Mouse (Mus musculus): ENCODE measurements around the gene Mad2l1bp. TPM values are rescaled to one million over a fixed set of nuclear protein-coding genes. Genes with fewer than 3 reads are reported as not detected.

Mad2l1bp gene
- polyA plus RNA-seq, 1 experiment, result 16.5 TPM

DNA sequence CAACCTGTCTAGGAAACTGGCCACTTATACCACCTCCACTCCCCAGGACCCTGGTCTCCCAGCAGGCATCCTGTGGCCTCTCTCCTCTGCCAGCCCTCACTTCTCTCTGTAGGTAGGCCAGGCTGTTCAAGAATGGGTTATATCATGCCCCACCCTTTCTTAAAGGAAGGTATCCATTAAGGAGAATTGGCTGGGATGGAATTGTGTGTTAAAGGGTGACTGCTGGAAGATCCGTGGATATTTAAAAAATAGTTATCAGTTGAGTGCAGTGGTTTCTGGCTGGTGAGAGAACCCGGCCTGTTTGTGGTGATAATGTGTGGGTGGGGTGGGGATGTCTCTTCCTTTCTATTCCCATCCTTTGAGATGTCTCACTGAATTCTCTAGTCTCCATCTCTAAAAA is 5.9 kb upstream of the Mad2l1bp start:
- no peaks in the 10 kb centered on the region; the same call in 1 of the 2 replicates for H3K36me3 ChIP-seq (ENCODE audit: control insufficient read depth, insufficient read depth, low read length)
- TF ChIP-seq POLR2A (IDR thresholded peaks at IDR 0.05; ENCODE audit: low read depth, low read length) (no peak), CTCF (IDR thresholded peaks at IDR 0.05; ENCODE audit: extremely low read depth, insufficient read depth, insufficient read length, insufficient replicate concordance) (no peak)
- H3K4me3 ChIP-seq (ENCODE audit: extremely low read depth, insufficient read depth, insufficient read length), result no peak overlapping the region
- no peak for DNase-seq (ENCODE audit: low read depth in 1 of 2, low spot score in 2 of 2)
- 47% methylated on average over 2 of the region's 2 CpGs for WGBS
- H3K27ac ChIP-seq (ENCODE audit: insufficient read depth, low read length), result peak overlapping the region; percentile 37; the same call in 1 of the 2 replicates
- no peaks in the 10 kb centered on the region for H3K27me3 ChIP-seq (ENCODE audit: control insufficient read depth, insufficient read depth, low read length)
- H3K4me1 ChIP-seq (ENCODE audit: control insufficient read depth, insufficient read depth, insufficient read length), result peaks cover 12% of the 10 kb centered on the region; the same call in 1 of the 2 replicates

GRCm38 (mm10) chr17:46157131-46157530 is 3.8 kb upstream of the Mad2l1bp start:
- no peak for DNase-seq (ENCODE audit: low read depth in 1 of 2, low spot score in 2 of 2)
- no peaks in the 10 kb centered on the region for H3K27me3 ChIP-seq (ENCODE audit: control insufficient read depth, insufficient read depth, low read length)
- 92% methylated on average over 8 of the region's 8 CpGs for WGBS
- H3K4me1 ChIP-seq (ENCODE audit: control insufficient read depth, insufficient read depth, insufficient read length), result peaks cover 7% of the 10 kb centered on the region; the same call in 1 of the 2 replicates
- H3K27ac ChIP-seq (ENCODE audit: insufficient read depth, low read length), result no peak overlapping the region
- H3K4me3 ChIP-seq (ENCODE audit: extremely low read depth, insufficient read depth, insufficient read length), result no peak overlapping the region
- TF ChIP-seq CTCF (IDR thresholded peaks at IDR 0.05; ENCODE audit: extremely low read depth, insufficient read depth, insufficient read length, insufficient replicate concordance) (no peak), POLR2A (IDR thresholded peaks at IDR 0.05; ENCODE audit: low read depth, low read length) (no peak)
- H3K36me3 ChIP-seq (ENCODE audit: control insufficient read depth, insufficient read depth, low read length), result no peaks in the 10 kb centered on the region

GRCm38 (mm10) chr17:46156680-46157079 is 3.3 kb upstream of the Mad2l1bp start:
- DNase-seq (ENCODE audit: low read depth in 1 of 2, low spot score in 2 of 2), result no peak
- H3K27ac ChIP-seq (ENCODE audit: insufficient read depth, low read length), result no peak overlapping the region
- WGBS, result 75% methylated on average over 5 of the region's 5 CpGs

GRCm38 (mm10) chr17:46154336-46154735 is 983 bp upstream of the Mad2l1bp start:
- H3K4me3 ChIP-seq (ENCODE audit: extremely low read depth, insufficient read depth, insufficient read length), result no peak overlapping the region
- TF ChIP-seq CTCF (IDR thresholded peaks at IDR 0.05; ENCODE audit: extremely low read depth, insufficient read depth, insufficient read length, insufficient replicate concordance) (no peak), POLR2A (IDR thresholded peaks at IDR 0.05; ENCODE audit: low read depth, low read length) (no peak)
- no peaks in the 10 kb centered on the region for H3K27me3 ChIP-seq (ENCODE audit: control insufficient read depth, insufficient read depth, low read length)
- H3K4me1 ChIP-seq (ENCODE audit: control insufficient read depth, insufficient read depth, insufficient read length), result peaks cover 4% of the 10 kb centered on the region; the same call in 1 of the 2 replicates
- no peak overlapping the region for H3K27ac ChIP-seq (ENCODE audit: insufficient read depth, low read length)
- DNase-seq (ENCODE audit: low read depth in 1 of 2, low spot score in 2 of 2), result no peak
- peaks cover 5% of the 10 kb centered on the region for H3K36me3 ChIP-seq (ENCODE audit: control insufficient read depth, insufficient read depth, low read length)
- 52% methylated on average over 3 of the region's 3 CpGs for WGBS

More at GRCm38 (mm10) chr17:46156680-46157079, 3.3 kb upstream of the Mad2l1bp start:
- H3K4me3 ChIP-seq (ENCODE audit: extremely low read depth, insufficient read depth, insufficient read length), result no peak overlapping the region
- H3K27me3 ChIP-seq (ENCODE audit: control insufficient read depth, insufficient read depth, low read length), result no peaks in the 10 kb centered on the region
- peaks cover 5% of the 10 kb centered on the region; the same call in 1 of the 2 replicates for H3K4me1 ChIP-seq (ENCODE audit: control insufficient read depth, insufficient read depth, insufficient read length)
- no peaks in the 10 kb centered on the region for H3K36me3 ChIP-seq (ENCODE audit: control insufficient read depth, insufficient read depth, low read length)
- no peak for TF ChIP-seq CTCF (IDR thresholded peaks at IDR 0.05; ENCODE audit: extremely low read depth, insufficient read depth, insufficient read length, insufficient replicate concordance)
- TF ChIP-seq POLR2A (IDR thresholded peaks at IDR 0.05; ENCODE audit: low read depth, low read length), result no peak

DNA sequence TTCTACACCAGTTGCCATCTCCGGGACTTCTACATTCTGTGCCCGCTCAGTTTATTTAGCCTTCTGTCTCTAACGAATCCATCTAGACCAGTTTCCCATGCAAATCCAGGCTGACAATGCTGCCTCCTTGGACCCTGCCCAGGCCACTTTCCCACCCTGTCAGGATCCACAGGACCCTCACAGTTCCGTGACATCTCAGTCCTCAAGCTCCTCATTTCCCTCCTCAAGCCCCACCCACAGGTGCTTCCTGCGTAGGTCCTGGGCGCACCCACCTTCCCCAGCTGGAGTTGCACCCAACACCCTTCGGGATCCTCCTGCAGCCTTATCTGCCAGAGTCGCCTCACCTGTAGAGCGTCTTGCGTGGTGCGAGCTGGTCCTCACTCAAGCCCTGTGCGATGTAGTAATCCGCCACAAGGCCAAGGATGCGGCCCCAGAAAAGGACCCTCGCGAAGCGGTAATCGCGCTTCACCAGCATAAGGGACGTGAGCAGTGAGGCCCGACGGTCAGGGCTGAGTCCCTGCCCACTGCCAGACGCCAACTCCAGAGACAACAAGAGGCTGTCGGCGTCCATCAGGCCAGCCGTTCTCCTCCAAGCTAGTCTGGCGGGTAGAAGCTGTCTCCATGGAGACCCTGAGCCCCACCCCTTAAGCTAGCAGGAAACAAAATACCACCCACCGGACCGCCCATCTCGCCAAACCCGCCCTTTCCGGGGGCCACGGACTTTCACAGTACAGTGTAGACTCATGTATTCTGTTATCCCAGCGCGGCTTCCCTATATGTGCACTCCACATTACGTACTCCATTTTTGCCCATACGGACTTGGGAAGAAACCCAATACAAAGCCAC is 9.6 kb downstream of the Mad2l1bp start, which contains the start of gene Rsph9:
TSS of gene Rsph9 (minus strand) at position 639 of the 846 bp plus-strand sequence.
- 6% methylated on average over 37 of the region's 37 CpGs for WGBS
- no peaks in the 10 kb centered on the region for H3K27me3 ChIP-seq (ENCODE audit: control insufficient read depth, insufficient read depth, low read length)
- no peak within 1 kb of the TSS for H3K27ac ChIP-seq (ENCODE audit: insufficient read depth, low read length)
- TF ChIP-seq POLR2A (IDR thresholded peaks at IDR 0.05; ENCODE audit: low read depth, low read length) (no peak), CTCF (IDR thresholded peaks at IDR 0.05; ENCODE audit: extremely low read depth, insufficient read depth, insufficient read length, insufficient replicate concordance) (no peak)
- peaks cover 6% of the 10 kb centered on the region; the same call in 1 of the 2 replicates for H3K4me1 ChIP-seq (ENCODE audit: control insufficient read depth, insufficient read depth, insufficient read length)
- peak within 1 kb of the TSS; percentile 60 for H3K4me3 ChIP-seq (ENCODE audit: extremely low read depth, insufficient read depth, insufficient read length)
- H3K36me3 ChIP-seq (ENCODE audit: control insufficient read depth, insufficient read depth, low read length), result peaks cover 9% of the 10 kb centered on the region
- peak; percentile 45 to 80 for DNase-seq (ENCODE audit: low read depth in 1 of 2, low spot score in 2 of 2)

GRCm38 (mm10) chr17:46139872-46140271 is 13.5 kb downstream of the Mad2l1bp start:
- no peak overlapping the region for H3K27ac ChIP-seq (ENCODE audit: insufficient read depth, low read length)
- no peak for DNase-seq (ENCODE audit: low read depth in 1 of 2, low spot score in 2 of 2)
- 78% methylated on average over 3 of the region's 3 CpGs for WGBS
- no peaks in the 10 kb centered on the region for H3K36me3 ChIP-seq (ENCODE audit: control insufficient read depth, insufficient read depth, low read length)
- no peak for TF ChIP-seq POLR2A (IDR thresholded peaks at IDR 0.05; ENCODE audit: low read depth, low read length)
- TF ChIP-seq CTCF (IDR thresholded peaks at IDR 0.05; ENCODE audit: extremely low read depth, insufficient read depth, insufficient read length, insufficient replicate concordance), result no peak
- no peaks in the 10 kb centered on the region for H3K27me3 ChIP-seq (ENCODE audit: control insufficient read depth, insufficient read depth, low read length)
- H3K4me3 ChIP-seq (ENCODE audit: extremely low read depth, insufficient read depth, insufficient read length), result no peak overlapping the region
- H3K4me1 ChIP-seq (ENCODE audit: control insufficient read depth, insufficient read depth, insufficient read length), result peaks cover 6% of the 10 kb centered on the region; the same call in 1 of the 2 replicates
